Mouse (Mus musculus): ENCODE results near the gene Zbtb11. TPM values are rescaled to one million over a fixed set of nuclear protein-coding genes. Genes with fewer than 3 reads are reported as not detected.
"Not testable (repeated sequence)": the region's sequence is repeated elsewhere in the genome, so short reads cannot be mapped to it uniquely, and the experiment has no call there.

Gene Zbtb11
- total RNA-seq, 2 experiments from 2014 or later: 12.4 to 13.0 TPM

GRCm38 (mm10) chr16:56028722-56029551 lies 55.3 kb downstream of the Zbtb11 start:
- peak overlapping the region; percentile 99 for H3K27ac ChIP-seq
- intact Hi-C loops (cut with DNase I): loop anchor here (2.0 kb wide), 2 partner anchors 46 to 54 kb away; no protein-coding TSS in a partner anchor
- no peak for TF ChIP-seq CTCF (IDR thresholded peaks at IDR 0.05)
- peak overlapping the region; percentile 93 for H3K4me3 ChIP-seq
- DNase-seq: peak; percentile 85

DNA sequence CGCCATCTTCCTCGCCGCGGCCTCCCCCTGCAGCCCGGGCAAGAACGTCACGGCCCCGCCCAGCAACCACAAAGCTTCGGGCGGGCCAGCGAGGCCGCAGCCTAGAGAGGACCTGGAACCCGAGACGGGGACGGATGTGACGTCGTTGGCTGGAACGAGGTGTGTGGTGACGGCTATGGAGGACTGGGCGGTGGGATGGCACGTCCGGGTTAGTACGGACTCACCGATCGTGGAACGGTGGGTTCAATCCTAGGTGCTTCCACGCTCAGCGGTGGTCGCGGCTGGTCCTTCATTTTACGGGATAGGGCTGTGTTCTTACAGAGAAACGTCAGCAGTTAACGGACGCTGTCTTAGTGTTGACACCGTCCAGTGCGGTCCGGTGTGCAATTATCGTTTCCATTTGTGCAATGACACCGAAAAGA lies 56.0 kb downstream of the Zbtb11 start, which contains the start of gene Pcnp:
TSS of gene Pcnp (minus strand) at position 79 of the 422 bp plus-strand sequence.
- intact Hi-C loops (cut with DNase I): loop anchor here (2.0 kb wide), 2 partner anchors 45 to 55 kb away; no protein-coding TSS in a partner anchor
- Histone ChIP-seq H3K4me3 (peak within 1 kb of the TSS; percentile 93), H3K27ac (peak within 1 kb of the TSS; percentile 99)
- no peak for TF ChIP-seq CTCF (IDR thresholded peaks at IDR 0.05)
- peak; percentile 99 for DNase-seq

- intact Hi-C loops (cut with DNase I): no loop called here
- no peak for TF ChIP-seq CTCF (IDR thresholded peaks at IDR 0.05)
- Histone ChIP-seq H3K27ac (no peak overlapping the region), H3K4me3 (no peak overlapping the region)
- DNase-seq: no peak
Observed at GRCm38 (mm10) chr16:56034566-56034965, 60.9 kb downstream of the Zbtb11 start.

GRCm38 (mm10) chr16:56036501-56036900 lies 62.8 kb downstream of the Zbtb11 start:
- TF ChIP-seq CTCF (IDR thresholded peaks at IDR 0.05): no peak
- Histone ChIP-seq H3K4me3 (peak overlapping the region; percentile 89), H3K27ac (peak overlapping the region; percentile 95)
- intact Hi-C loops (cut with DNase I): no loop called here
- DNase-seq: no peak

DNA sequence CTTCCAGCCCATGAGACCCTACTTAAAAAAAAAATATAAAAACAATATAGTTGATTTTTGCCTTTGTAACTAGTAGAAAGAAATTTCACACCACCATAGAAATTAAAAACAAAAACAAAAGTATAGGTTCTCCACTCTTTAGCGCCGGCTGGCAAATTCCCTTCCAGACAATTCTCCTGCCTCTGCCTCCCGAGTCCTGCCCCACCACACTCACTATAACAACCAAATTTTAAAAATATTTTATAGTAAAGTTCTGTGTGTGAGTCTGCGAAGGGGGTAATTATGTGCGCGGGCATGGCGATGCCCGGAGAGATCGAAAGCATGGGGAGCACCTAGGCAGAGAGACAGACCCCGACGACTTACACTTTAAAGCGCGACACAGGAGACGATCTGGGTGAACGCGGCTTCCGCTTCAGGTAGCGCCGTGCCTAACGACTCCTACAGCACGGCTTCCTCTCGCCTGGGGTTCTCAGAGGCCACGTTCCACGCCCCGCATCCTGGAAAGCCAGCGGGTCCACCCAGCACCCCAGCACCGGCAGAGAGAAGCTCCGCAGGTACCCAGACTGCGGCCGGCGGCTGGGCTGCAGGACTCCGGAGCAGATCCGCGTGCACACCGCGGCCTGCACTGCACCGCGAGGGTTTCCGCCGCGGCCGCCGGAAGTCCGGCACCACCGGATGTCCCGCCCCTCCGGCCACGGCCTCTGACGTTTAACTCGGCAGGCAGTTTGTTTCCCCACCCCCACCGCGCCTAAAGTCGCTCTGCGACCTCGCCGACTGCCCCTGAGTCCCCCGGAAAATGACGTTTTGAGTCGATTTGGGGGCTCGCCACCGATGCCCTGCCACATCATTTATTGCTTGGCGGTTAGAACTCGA lies 63.7 kb downstream of the Zbtb11 start, which contains the start of gene Trmt10c:
TSS of gene Trmt10c (minus strand) at position 682 of the 873 bp plus-strand sequence.
- H3K27ac ChIP-seq: peak within 1 kb of the TSS; percentile 95
- peak; percentile 97 for DNase-seq
- peak within 1 kb of the TSS; percentile 89 for H3K4me3 ChIP-seq
- TF ChIP-seq CTCF (IDR thresholded peaks at IDR 0.05): no peak
- intact Hi-C loops (cut with DNase I): no loop called here

GRCm38 (mm10) chr16:56038090-56038489 lies 64.4 kb downstream of the Zbtb11 start:
- TF ChIP-seq CTCF (IDR thresholded peaks at IDR 0.05): no peak
- Histone ChIP-seq H3K4me3 (peak overlapping the region; percentile 89), H3K27ac (peak overlapping the region; percentile 95)
- no peak for DNase-seq
- intact Hi-C loops (cut with DNase I): no loop called here

- intact Hi-C loops (cut with DNase I); H3K4me3 ChIP-seq; H3K27ac ChIP-seq; DNase-seq: not testable (repeated sequence)
Observed at GRCm38 (mm10) chr16:56048038-56048437, 74.4 kb downstream of the Zbtb11 start, which contains the start of gene Senp7. Gene Senp7, plus strand, starts transcription at chr16:56048338.

GRCm38 (mm10) chr16:56055911-56056310 lies 82.2 kb downstream of the Zbtb11 start:
- no peak overlapping the region for H3K4me3 ChIP-seq
- no peak for TF ChIP-seq CTCF (IDR thresholded peaks at IDR 0.05)
- DNase-seq: no peak
- intact Hi-C loops (cut with DNase I): no loop called here
- H3K27ac ChIP-seq: no peak overlapping the region

GRCm38 (mm10) chr16:56056944-56057590 lies 83.4 kb downstream of the Zbtb11 start:
- no peak for TF ChIP-seq CTCF (IDR thresholded peaks at IDR 0.05)
- Histone ChIP-seq H3K27ac (no peak overlapping the region), H3K4me3 (no peak overlapping the region)
- no peak for DNase-seq
- intact Hi-C loops (cut with DNase I): no loop called here

GRCm38 (mm10) chr16:56058151-56058550 lies 84.5 kb downstream of the Zbtb11 start:
- H3K4me3 ChIP-seq: no peak overlapping the region
- no peak for TF ChIP-seq CTCF (IDR thresholded peaks at IDR 0.05)
- DNase-seq: no peak
- intact Hi-C loops (cut with DNase I): no loop called here
- H3K27ac ChIP-seq: no peak overlapping the region

Other genes starting within 250 kb of the Zbtb11 start
- 1 to 10 TPM; 1.1 TPM for gene Nfkbiz, start 135.0 kb upstream of the Zbtb11 start, total RNA-seq (2021)
- under 1 TPM; 0.39 to 0.56 TPM for gene Nxpe3, start 78.6 kb upstream of the Zbtb11 start, total RNA-seq (2021)
- 1 to 10 TPM; 5.8 to 6.3 TPM for gene Cep97, start 39.0 kb upstream of the Zbtb11 start, total RNA-seq (2021)
- gene Rpl24, start 7.6 kb upstream of the Zbtb11 start, total RNA-seq (2021): 100 to 1,000 TPM; 585 to 675 TPM
- gene Pcnp, start 55.9 kb downstream of the Zbtb11 start, total RNA-seq (2021): 10 to 100 TPM; 55.9 to 62.6 TPM
- 10 to 100 TPM in 1 of 2 experiments, 1 to 10 TPM in 1; 8.4 to 10.2 TPM for gene Trmt10c, start 63.9 kb downstream of the Zbtb11 start, total RNA-seq (2021)
- 10 to 100 TPM; 10.9 to 14.6 TPM for gene Senp7, start 74.5 kb downstream of the Zbtb11 start, total RNA-seq (2021)
- gene Impg2, start 230.4 kb downstream of the Zbtb11 start, total RNA-seq (2021): under 1 TPM; 0.05 to 0.17 TPM